Mouse (Mus musculus) kidney, embryonic 16.5 days (tissue): ENCODE measurements around the gene Pla1a. TPM values are rescaled to one million over a fixed set of nuclear protein-coding genes. Genes with fewer than 3 reads are reported as not detected.

Experiments used
- ATAC-seq: fragments of 200-750 bp; cut with Nextera tagmentation; 2 replicates; pipeline ENCODE4 v1.8.0; 2017; ENCODE audit warnings: moderate TSS enrichment; ENCODE audit not compliant: low FRiP score, low TSS enrichment
- H3K27ac ChIP-seq: fragments of 300-500 bp; sonication (generic); 2 replicates; pipeline ENCODE4 v1.5.1; 2014; ENCODE audit warnings: low read length
- H3K27me3 ChIP-seq: fragments of 300-500 bp; sonication (generic); 2 replicates; pipeline ENCODE4 v1.6.1; 2014; ENCODE audit warnings: low read length, control low read depth, mixed read lengths; ENCODE audit not compliant: insufficient read depth
- H3K36me3 ChIP-seq: fragments of 300-500 bp; sonication (generic); 2 replicates; pipeline ENCODE4 v1.6.1; 2014; ENCODE audit warnings: low read length, control low read depth, mixed read lengths; ENCODE audit not compliant: insufficient read depth
- H3K4me1 ChIP-seq: fragments of 300-500 bp; sonication (generic); 2 replicates; pipeline ENCODE4 v1.6.1; 2014; ENCODE audit warnings: low read length, control low read depth, mixed read lengths; ENCODE audit not compliant: insufficient read depth
- H3K4me2 ChIP-seq: fragments of 300-500 bp; sonication (generic); replicated peaks from 2 replicates; pipeline ENCODE4 v1.6.1; 2014; ENCODE audit warnings: low read depth, low read length
- H3K4me3 ChIP-seq: fragments of 300-500 bp; sonication (generic); 2 replicates; pipeline ENCODE4 v1.5.1; 2014; ENCODE audit warnings: mild to moderate bottlenecking, low read length
- H3K9ac ChIP-seq: fragments of 300-500 bp; sonication (generic); replicated peaks from 2 replicates; pipeline ENCODE4 v1.6.1; 2014; ENCODE audit warnings: low read length
- H3K9me3 ChIP-seq: fragments of 300-500 bp; sonication (generic); 2 replicates; pipeline ENCODE4 v1.6.1; 2016; ENCODE audit warnings: low read length, control low read depth
- WGBS: fragments of 180-500 bp; shearing (Covaris S2); extraction: QIAGEN DNeasy Blood & Tissue Kit; methylation state at CpG from one replicate; pipeline ENCODE4 v1.1.7; 2014; 5-methylcytosine and 5-hydroxymethylcytosine counted together
- polyA plus RNA-seq: library from polyadenylated mRNA; unstranded; fragments of >200 nt; fragmentation: Nextera tagmentation; extraction: Ambion mirVana; gene quantifications from 2 replicates; pipeline ENCODE4 v1.2.1, GENCODE M21; 2015

Pla1a gene
- polyA plus RNA-seq, 1 experiment from 2014 or later: 10.0 TPM

DNA sequence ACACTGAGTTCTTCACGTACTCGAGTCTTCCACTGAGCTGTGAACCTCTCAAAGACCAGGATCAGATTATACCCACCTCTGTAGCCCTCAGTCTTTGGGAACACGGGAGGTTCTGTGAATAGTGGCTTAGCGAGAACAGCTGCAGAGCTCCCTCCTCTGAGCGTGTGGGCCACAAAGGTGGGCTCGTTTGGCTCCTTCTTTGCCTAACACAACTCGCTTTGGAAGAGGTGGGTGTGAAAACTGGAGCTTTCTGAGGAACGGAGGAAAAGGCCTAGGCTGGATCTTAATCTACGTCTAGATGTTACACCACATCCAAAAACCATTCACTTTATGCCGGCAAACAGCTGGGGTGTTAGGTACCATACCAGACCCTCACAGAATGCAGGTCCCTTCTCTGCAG, 67.6 kb downstream of the Pla1a start:
- no peaks in the 10 kb centered on the region for H3K9me3 ChIP-seq

DNA sequence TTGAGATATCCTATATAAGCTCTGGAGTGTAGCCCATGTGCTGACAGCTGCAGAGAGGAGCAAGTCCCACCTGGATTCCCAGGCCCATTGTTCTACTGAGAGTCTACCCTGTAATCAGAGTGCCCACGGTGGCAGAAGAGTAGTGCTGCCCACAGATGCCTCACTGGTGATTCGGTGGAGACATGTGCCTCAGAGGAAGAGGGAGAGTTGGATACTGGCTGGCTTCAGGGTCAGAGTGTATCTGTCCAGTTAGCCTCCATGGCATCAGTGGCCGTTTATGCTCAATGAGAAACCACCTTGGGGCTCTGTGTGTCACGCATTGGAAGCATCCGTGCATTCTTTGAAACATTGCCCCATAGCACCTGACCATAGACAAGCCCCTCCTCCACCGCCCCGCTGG, 69.3 kb downstream of the Pla1a start:
- 89% methylated on average over 7 of the region's 7 CpGs for WGBS
- no peaks in the 10 kb centered on the region for H3K36me3 ChIP-seq
- no peak for ATAC-seq
- H3K4me1 ChIP-seq: no peaks in the 10 kb centered on the region
- H3K27me3 ChIP-seq: no peaks in the 10 kb centered on the region
- no peaks in the 10 kb centered on the region for H3K9me3 ChIP-seq
- no peak overlapping the region for H3K4me2 ChIP-seq
- no peak overlapping the region for H3K9ac ChIP-seq
- no peak overlapping the region for H3K27ac ChIP-seq
- H3K4me3 ChIP-seq: no peak overlapping the region

More for the DNA sequence above, 67.6 kb downstream of the Pla1a start:
- Histone ChIP-seq H3K4me2 (no peak overlapping the region), H3K27ac (no peak overlapping the region), H3K4me3 (no peak overlapping the region), H3K27me3 (no peaks in the 10 kb centered on the region), H3K9ac (no peak overlapping the region), H3K4me1 (no peaks in the 10 kb centered on the region), H3K36me3 (no peaks in the 10 kb centered on the region)
- WGBS: 87% methylated on average over 10 of the region's 10 CpGs
- ATAC-seq: no peak

DNA sequence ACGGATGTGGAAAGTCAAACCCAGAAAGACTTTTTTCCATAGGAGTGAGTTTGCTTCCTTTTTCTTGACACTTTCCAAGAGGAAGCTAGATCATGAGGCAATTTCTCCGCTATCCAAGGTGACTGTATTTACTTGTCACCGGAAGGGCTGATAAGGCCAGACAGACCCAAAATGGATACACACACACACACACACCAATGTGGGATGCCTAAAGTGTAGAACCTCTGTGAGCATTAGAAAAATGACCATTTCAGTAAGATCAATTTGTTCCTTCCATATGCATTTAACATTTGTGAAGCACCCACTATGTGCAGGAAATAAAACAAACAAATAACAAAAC, 69.7 kb downstream of the Pla1a start:
- no peak for ATAC-seq
- Histone ChIP-seq H3K27me3 (no peaks in the 10 kb centered on the region), H3K4me3 (no peak overlapping the region), H3K9me3 (no peaks in the 10 kb centered on the region), H3K4me2 (no peak overlapping the region), H3K36me3 (no peaks in the 10 kb centered on the region), H3K27ac (no peak overlapping the region), H3K9ac (no peak overlapping the region), H3K4me1 (no peaks in the 10 kb centered on the region)
- 67% methylated on average over 3 of the region's 3 CpGs for WGBS

DNA sequence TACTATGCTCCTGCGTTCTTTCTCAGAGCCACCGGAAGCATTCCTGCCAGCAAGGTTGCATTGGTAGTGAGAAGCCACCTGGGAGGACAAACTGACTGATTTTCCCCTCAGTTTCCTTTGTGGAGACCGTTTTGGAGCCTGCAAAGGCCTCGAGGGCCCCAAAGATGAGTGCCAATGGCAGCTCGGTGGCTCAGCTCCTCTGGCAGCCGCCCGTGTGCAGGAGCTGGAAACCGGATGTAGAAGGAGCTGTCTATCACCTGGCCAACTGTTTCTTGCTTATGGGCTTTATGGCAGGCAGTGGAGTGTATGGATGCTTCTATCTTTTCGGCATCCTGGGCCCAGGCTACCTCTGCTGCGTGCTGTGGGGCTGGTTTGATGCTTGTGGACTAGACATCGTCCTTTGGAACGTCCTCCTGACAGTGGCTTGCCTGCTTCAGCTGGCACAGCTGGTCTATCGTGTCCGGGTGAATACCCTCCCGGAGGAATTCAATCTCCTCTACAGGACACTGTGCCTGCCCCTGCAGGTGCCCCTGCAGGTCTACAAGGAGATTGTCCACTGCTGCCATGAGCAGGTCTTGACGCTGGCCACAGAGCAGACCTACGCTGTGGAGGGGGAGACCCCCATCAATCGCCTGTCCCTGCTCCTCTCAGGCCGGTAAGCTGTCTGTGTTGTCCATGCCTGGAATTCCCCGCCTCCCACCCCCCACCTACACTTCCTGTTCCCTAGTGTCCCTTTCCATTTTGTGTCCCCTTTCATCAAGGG, 70.3 kb downstream of the Pla1a start:
- H3K4me1 ChIP-seq: no peaks in the 10 kb centered on the region
- H3K9me3 ChIP-seq: no peaks in the 10 kb centered on the region
- 0 out of 2 replicates have a peak, but pooled peaks have one; percentile 19 for ATAC-seq
- H3K4me2 ChIP-seq: no peak overlapping the region
- no peak overlapping the region for H3K9ac ChIP-seq
- no peaks in the 10 kb centered on the region for H3K27me3 ChIP-seq
- H3K4me3 ChIP-seq: no peak overlapping the region
- 0 out of 2 replicates have a peak, but pooled peaks cover 4% of the 10 kb centered on the region for H3K36me3 ChIP-seq
- WGBS: 66% methylated on average over 20 of the region's 20 CpGs
- no peak overlapping the region for H3K27ac ChIP-seq

DNA sequence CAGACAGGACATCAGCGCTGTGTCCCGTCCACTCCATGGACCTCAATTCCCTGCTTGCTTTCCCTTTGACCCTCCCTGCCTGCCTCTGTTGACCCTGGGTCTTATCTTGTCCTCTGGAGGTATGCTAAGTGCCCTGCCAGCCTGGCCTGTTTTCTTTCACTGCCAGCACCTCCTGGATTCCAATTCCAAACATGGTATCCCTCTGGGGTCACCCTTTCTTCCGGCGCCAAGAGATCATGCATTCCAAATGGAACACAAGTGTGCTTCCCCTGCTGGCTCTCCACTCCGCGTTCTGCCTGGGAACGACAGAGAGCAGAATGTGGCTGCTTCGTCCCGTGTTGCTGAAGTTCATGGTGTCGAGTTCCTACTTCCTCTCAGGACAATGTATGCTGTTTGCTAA, 71.0 kb downstream of the Pla1a start, which contains the start of gene Popdc2:
Gene Popdc2, plus strand, starts transcription at position 277 of the 400 bp plus-strand sequence.
- WGBS: 42% methylated on average over 10 of the region's 10 CpGs
- Histone ChIP-seq H3K4me3 (no peak within 1 kb of the TSS), H3K4me1 (no peaks in the 10 kb centered on the region), H3K9me3 (no peaks in the 10 kb centered on the region), H3K9ac (no peak within 1 kb of the TSS), H3K27me3 (no peaks in the 10 kb centered on the region), H3K36me3 (0 out of 2 replicates have a peak, but pooled peaks cover 4% of the 10 kb centered on the region), H3K4me2 (no peak within 1 kb of the TSS), H3K27ac (no peak within 1 kb of the TSS)
- 0 out of 2 replicates have a peak, but pooled peaks have one; percentile 39 for ATAC-seq

DNA sequence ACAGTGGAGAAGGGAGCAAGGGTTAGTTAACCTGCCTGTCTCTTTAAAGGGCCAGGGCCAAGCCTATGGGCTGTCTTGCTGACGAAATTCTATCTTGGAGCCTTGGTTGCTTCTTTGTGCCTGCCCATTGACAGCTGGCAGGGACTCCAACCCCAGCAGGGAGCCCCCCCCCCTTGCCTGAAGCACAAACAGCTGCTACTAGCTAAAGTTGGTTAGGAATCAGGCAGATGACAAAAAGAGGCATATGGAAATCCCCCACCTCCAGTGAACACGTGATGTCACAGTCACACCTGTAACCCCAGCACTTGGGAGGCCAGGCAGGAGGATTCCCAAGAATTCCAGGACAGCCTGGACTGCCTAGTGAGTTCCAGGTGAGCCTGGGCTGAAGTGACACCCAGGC, 72.6 kb downstream of the Pla1a start:
- no peak for ATAC-seq
- Histone ChIP-seq H3K27ac (no peak overlapping the region), H3K4me3 (no peak overlapping the region), H3K36me3 (0 out of 2 replicates have a peak, but pooled peaks cover 6% of the 10 kb centered on the region), H3K9ac (no peak overlapping the region), H3K27me3 (no peaks in the 10 kb centered on the region), H3K4me1 (no peaks in the 10 kb centered on the region), H3K4me2 (no peak overlapping the region), H3K9me3 (no peaks in the 10 kb centered on the region)
- 36% methylated on average over 2 of the region's 2 CpGs for WGBS

DNA sequence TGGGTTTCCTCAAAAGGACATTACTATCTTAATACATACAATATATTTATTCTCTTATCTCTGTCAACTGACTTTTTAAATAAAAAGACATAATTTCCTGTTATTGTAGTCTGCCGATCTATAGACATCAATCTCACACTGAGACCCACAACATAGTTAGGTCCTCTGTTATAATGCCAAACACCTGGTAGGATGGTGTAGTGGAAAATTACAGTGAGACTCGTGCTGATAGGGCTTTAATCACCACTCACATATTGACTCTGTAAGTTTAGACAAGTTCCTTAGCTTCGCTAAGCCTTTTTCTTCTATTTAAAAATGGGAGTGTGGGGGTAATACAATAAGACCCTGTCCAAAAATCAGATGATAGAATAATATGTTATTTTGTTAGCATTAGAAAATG, 73.1 kb downstream of the Pla1a start:
- no peaks in the 10 kb centered on the region for H3K4me1 ChIP-seq
- no peak for ATAC-seq

DNA sequence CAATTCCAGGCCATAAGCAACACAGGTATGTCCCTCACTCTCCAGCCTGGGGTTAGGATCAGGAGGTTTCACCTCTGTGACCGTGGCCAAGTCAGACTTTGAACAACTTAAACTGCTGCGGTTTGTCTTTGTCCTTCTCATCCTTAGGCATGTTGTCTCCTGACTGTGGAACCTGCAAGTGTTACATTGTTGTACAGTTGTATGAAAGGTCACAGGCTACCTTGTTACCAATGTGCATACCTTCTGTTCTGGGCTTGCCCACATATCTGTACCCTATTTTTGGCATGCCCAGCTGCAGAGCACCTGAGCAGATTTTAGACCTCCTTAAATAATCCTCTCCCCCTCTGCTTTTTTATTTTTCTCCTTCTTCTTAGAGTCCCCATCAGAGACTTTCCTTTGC, 73.7 kb downstream of the Pla1a start:
- Histone ChIP-seq H3K4me1 (no peaks in the 10 kb centered on the region), H3K4me2 (no peak overlapping the region), H3K36me3 (peaks cover 8% of the 10 kb centered on the region; the same call in 1 of the 2 replicates), H3K4me3 (no peak overlapping the region), H3K27ac (no peak overlapping the region), H3K27me3 (no peaks in the 10 kb centered on the region), H3K9ac (no peak overlapping the region), H3K9me3 (no peaks in the 10 kb centered on the region)
- WGBS: 92% methylated on average over 2 of the region's 2 CpGs
- ATAC-seq: no peak

More for the DNA sequence above, 73.1 kb downstream of the Pla1a start:
- Histone ChIP-seq H3K27ac (no peak overlapping the region), H3K9ac (no peak overlapping the region), H3K4me2 (no peak overlapping the region), H3K27me3 (no peaks in the 10 kb centered on the region), H3K9me3 (no peaks in the 10 kb centered on the region), H3K4me3 (no peak overlapping the region), H3K36me3 (0 out of 2 replicates have a peak, but pooled peaks cover 6% of the 10 kb centered on the region)
- WGBS: 68% methylated on average over 3 of the region's 3 CpGs

DNA sequence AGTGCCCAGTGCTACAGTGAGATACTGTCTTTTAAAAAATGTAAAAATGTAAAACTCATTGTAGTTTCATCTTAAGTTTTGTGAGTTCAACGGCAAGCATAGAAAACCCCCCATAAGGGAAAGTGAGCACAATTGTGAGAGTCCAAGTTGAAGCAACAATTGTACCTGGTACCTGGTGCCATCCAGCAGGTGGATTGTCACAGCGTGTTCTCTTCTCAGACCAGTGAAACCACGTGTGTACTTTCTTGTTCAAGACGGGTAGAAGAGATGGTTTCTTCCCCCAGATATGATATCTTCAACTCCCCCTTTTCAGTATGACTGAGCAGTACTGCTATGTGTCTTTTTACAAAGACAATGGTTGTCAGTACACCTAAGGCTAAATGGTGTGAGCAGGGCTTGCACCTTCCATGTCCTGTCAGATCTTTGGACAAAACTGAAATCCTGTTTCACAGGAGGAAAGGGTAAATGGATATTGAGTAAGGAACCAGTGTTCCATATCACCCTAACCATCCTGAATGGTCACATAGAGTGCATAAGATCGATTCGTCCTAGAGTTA, 74.6 kb downstream of the Pla1a start:
- Histone ChIP-seq H3K36me3 (peaks cover 8% of the 10 kb centered on the region; the same call in 1 of the 2 replicates), H3K9ac (no peak overlapping the region), H3K9me3 (no peaks in the 10 kb centered on the region), H3K4me3 (no peak overlapping the region), H3K4me2 (no peak overlapping the region), H3K27me3 (no peaks in the 10 kb centered on the region), H3K27ac (no peak overlapping the region), H3K4me1 (no peaks in the 10 kb centered on the region)
- WGBS: 93% methylated on average over 6 of the region's 6 CpGs
- no peak for ATAC-seq
